Comparison of ENCODE assay signal across 9 mouse cellular contexts in the genomic region with DNA sequence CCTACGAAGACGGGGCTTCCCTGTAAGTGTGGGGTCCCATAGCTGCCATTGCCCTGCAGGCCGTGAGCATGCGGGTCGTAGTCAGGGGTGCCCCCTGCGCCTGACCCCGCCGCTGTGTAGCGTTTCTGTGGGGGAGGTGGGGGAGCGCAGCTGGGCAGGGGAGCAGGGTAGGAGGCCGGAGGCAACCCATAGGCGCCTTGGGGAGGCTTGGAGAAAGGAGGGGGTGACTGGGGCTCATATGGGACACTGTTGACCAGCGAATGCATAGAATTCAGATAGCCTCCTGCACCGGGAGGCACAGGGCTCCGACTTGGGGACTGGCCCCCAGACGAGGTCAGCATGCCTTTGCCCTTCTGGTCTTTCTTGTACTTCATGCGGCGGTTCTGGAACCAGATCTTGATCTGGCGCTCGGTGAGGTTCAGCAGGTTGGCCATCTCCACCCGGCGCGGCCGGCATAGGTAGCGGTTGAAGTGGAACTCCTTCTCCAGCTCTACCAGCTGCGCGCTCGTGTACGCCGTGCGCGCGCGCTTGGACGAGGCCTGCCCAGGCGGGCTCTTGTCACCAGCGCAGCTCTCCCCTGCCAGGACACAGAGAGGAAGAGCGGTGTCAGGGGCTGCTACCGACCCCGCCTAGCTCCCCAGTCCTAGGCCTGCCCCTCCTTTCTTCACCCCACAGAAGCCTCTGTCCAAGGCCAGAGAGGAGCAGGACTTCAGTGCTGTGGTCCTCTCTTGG. TPM values are rescaled to one million over a fixed set of nuclear protein-coding genes. Genes with fewer than 3 reads are reported as not detected.
DNase-seq lines count a peak whose midpoint lies in the region; ATAC-seq and TF ChIP-seq lines count a peak whose summit lies in the region.
"Had no signal": no experiment of that assay in that cellular context is flagged by ENCODE, and none has a peak within 500 bp of the region (broad histone marks: within the 10 kb centered on the region; RNA-seq: fewer than 3 reads in every experiment).

No protein-coding gene starts in this region.

- no peak for TF ChIP-seq EP300 in liver, postnatal 0 days (IDR thresholded peaks at IDR 0.05; ENCODE audit: low read depth)

- no peaks in the 10 kb centered on the region for H3K9me3 ChIP-seq in intestine, postnatal 0 days (ENCODE audit: control insufficient read depth)
- H3K9me3 ChIP-seq in liver, postnatal 0 days (ENCODE audit: low read length) = no peaks in the 10 kb centered on the region

- peak; percentile 89 for DNase-seq in heart, adult 11 months
- no peak for DNase-seq in heart, adult 8-10 months (ENCODE audit: low spot score)
- DNase-seq in adrenal gland, postnatal 36 days = peak; percentile 50 to 62
- DNase-seq in liver, postnatal 0 days = peak; percentile 23
- no peak for DNase-seq in ovary, postnatal 10 days (ENCODE audit: low spot score)
- DNase-seq in layer of hippocampus, postnatal 10 days (ENCODE audit: low spot score in 2 of 2) = no peak
- no peak for DNase-seq in gastrocnemius, adult 8-10 months (ENCODE audit: low spot score in 2 of 2)

- no peak for TF ChIP-seq CTCF in intestine, postnatal 0 days (IDR thresholded peaks at IDR 0.05; ENCODE audit: low read depth)
- TF ChIP-seq CTCF in liver, postnatal 0 days (IDR thresholded peaks at IDR 0.05; ENCODE audit: low read depth) = no peak

- peak overlapping the region; percentile 49 for H3K4me2 ChIP-seq in intestine, postnatal 0 days (replicated peaks; ENCODE audit: low read depth)
- H3K4me2 ChIP-seq in liver, postnatal 0 days (ENCODE audit: low read depth, low read length) = peak overlapping the region; percentile 38

- ATAC-seq in intestine, postnatal 0 days = no peak
- peak; percentile 68 for ATAC-seq in liver, postnatal 0 days

- no peak overlapping the region for H3K4me3 ChIP-seq in intestine, postnatal 0 days (ENCODE audit: low read depth, low read length)
- no peak overlapping the region for H3K4me3 ChIP-seq in liver, postnatal 0 days (ENCODE audit: low read depth, low read length)

- 60% methylated on average over 39 of the region's 40 CpGs for WGBS in intestine, postnatal 0 days
- 20% methylated on average over 40 of the region's 40 CpGs for WGBS in liver, postnatal 0 days (ENCODE audit: insufficient replicate concordance)

- peak overlapping the region; percentile 32; the same call in 1 of the 2 replicates for H3K9ac ChIP-seq in intestine, postnatal 0 days (ENCODE audit: low read depth, low read length)
- H3K9ac ChIP-seq in liver, postnatal 0 days (replicated peaks) = 0 out of 2 replicates have a peak overlapping the region, but pooled peaks have one; percentile 26

- H3K27me3 ChIP-seq in intestine, postnatal 0 days (replicated peaks; ENCODE audit: control insufficient read depth, insufficient read depth, low read length) = peaks cover 21% of the 10 kb centered on the region
- peaks cover 92% of the 10 kb centered on the region for H3K27me3 ChIP-seq in liver, postnatal 0 days (ENCODE audit: insufficient read depth, low read length)

- no peaks in the 10 kb centered on the region; the same call in 1 of the 2 replicates for H3K36me3 ChIP-seq in intestine, postnatal 0 days (ENCODE audit: control insufficient read depth, insufficient read depth)
- no peaks in the 10 kb centered on the region for H3K36me3 ChIP-seq in liver, postnatal 0 days (replicated peaks; ENCODE audit: insufficient read depth, low read length)

- H3K27ac ChIP-seq in intestine, postnatal 0 days (ENCODE audit: low read depth, low read length) = peak overlapping the region; percentile 37
- H3K27ac ChIP-seq in liver, postnatal 0 days (ENCODE audit: low read depth) = peak overlapping the region; percentile 67

- H3K4me1 ChIP-seq in intestine, postnatal 0 days (replicated peaks; ENCODE audit: control insufficient read depth, insufficient read depth, low read length) = no peaks in the 10 kb centered on the region
- H3K4me1 ChIP-seq in liver, postnatal 0 days (ENCODE audit: insufficient read depth) = peaks cover 3% of the 10 kb centered on the region; the same call in 1 of the 2 replicates

RNA-seq across cellular contexts. Expression of gene Hoxa2, which starts 5.7 kb away (rescaled TPM):
- total RNA-seq in heart, adult 8-10 months (2022) = under 1 TPM in 3 of 4 experiments, not detected in 1; 0.20 to 0.34 (median 0.22) TPM
- 1 to 10 TPM; 1.7 to 1.9 TPM for total RNA-seq in adrenal gland, postnatal 36 days (2021)
- 3.3 TPM in 2 replicates for polyA plus RNA-seq in intestine, postnatal 0 days (2015; fragmentation: Nextera tagmentation; extraction: Ambion mirVana)
- 0.39 and 0.63 TPM in 2 replicates for polyA plus RNA-seq in liver, postnatal 0 days (2015; fragmentation: Nextera tagmentation; extraction: Ambion mirVana)
- not detected for total RNA-seq in layer of hippocampus, postnatal 10 days (2021)
- total RNA-seq in gastrocnemius, adult 8-10 months (2022) = under 1 TPM; 0.19 to 0.65 (median 0.58) TPM
- total RNA-seq: layer of hippocampus, postnatal 25 days had no signal

RNA-seq across cellular contexts. Expression of gene 5730596B20Rik, which starts 7.0 kb away (rescaled TPM):
- under 1 TPM in 1 of 4 experiments, not detected in 3; 0.06 TPM for total RNA-seq in heart, adult 8-10 months (2022)
- total RNA-seq in adrenal gland, postnatal 36 days (2021) = under 1 TPM; 0.10 to 0.40 TPM
- 0.61 and 0.97 TPM in 2 replicates for polyA plus RNA-seq in intestine, postnatal 0 days (2015; fragmentation: Nextera tagmentation; extraction: Ambion mirVana)
- not detected in 2 replicates for polyA plus RNA-seq in liver, postnatal 0 days (2015; fragmentation: Nextera tagmentation; extraction: Ambion mirVana)
- not detected for total RNA-seq in layer of hippocampus, postnatal 10 days (2021)
- under 1 TPM in 1 of 4 experiments, not detected in 3; 0.13 TPM for total RNA-seq in gastrocnemius, adult 8-10 months (2022)
- total RNA-seq: layer of hippocampus, postnatal 25 days had no signal

RNA-seq across cellular contexts. Expression of gene Hoxa1, which starts 12.2 kb away (rescaled TPM):
- under 1 TPM in 2 of 4 experiments, not detected in 2; 0.16 to 0.19 TPM for total RNA-seq in heart, adult 8-10 months (2022)
- under 1 TPM; 0.23 to 0.70 TPM for total RNA-seq in adrenal gland, postnatal 36 days (2021)
- polyA plus RNA-seq in intestine, postnatal 0 days (2015; fragmentation: Nextera tagmentation; extraction: Ambion mirVana) = 0.37 and 0.52 TPM in 2 replicates
- polyA plus RNA-seq in liver, postnatal 0 days (2015; fragmentation: Nextera tagmentation; extraction: Ambion mirVana) = 0.11 and 0.16 TPM in 2 replicates
- total RNA-seq in layer of hippocampus, postnatal 10 days (2021) = not detected
- under 1 TPM in 2 of 4 experiments, not detected in 2; 0.16 to 0.17 TPM for total RNA-seq in gastrocnemius, adult 8-10 months (2022)
- total RNA-seq: layer of hippocampus, postnatal 25 days had no signal

RNA-seq across cellular contexts. Expression of gene Hoxa4, which starts 21.2 kb away (rescaled TPM):
- total RNA-seq in heart, adult 8-10 months (2022) = under 1 TPM; 0.31 to 0.49 (median 0.38) TPM
- total RNA-seq in adrenal gland, postnatal 36 days (2021) = 1 to 10 TPM; 2.6 to 3.1 TPM
- polyA plus RNA-seq in intestine, postnatal 0 days (2015; fragmentation: Nextera tagmentation; extraction: Ambion mirVana) = 3.6 and 4.5 TPM in 2 replicates
- polyA plus RNA-seq in liver, postnatal 0 days (2015; fragmentation: Nextera tagmentation; extraction: Ambion mirVana) = 0.13 and 0.30 TPM in 2 replicates
- not detected for total RNA-seq in layer of hippocampus, postnatal 10 days (2021)
- total RNA-seq in gastrocnemius, adult 8-10 months (2022) = 1 to 10 TPM; 1.8 to 2.8 (median 2.1) TPM
- total RNA-seq: layer of hippocampus, postnatal 25 days had no signal

RNA-seq across cellular contexts. Expression of gene Hoxa5, which starts 34.1 kb away (rescaled TPM):
- under 1 TPM; 0.41 to 0.69 (median 0.57) TPM for total RNA-seq in heart, adult 8-10 months (2022)
- total RNA-seq in adrenal gland, postnatal 36 days (2021) = 10 to 100 TPM; 14.7 to 27.8 TPM
- polyA plus RNA-seq in intestine, postnatal 0 days (2015; fragmentation: Nextera tagmentation; extraction: Ambion mirVana) = 14.8 and 15.3 TPM in 2 replicates
- 0.58 and 0.73 TPM in 2 replicates for polyA plus RNA-seq in liver, postnatal 0 days (2015; fragmentation: Nextera tagmentation; extraction: Ambion mirVana)
- not detected for total RNA-seq in layer of hippocampus, postnatal 10 days (2021)
- 1 to 10 TPM; 1.2 to 1.9 (median 1.5) TPM for total RNA-seq in gastrocnemius, adult 8-10 months (2022)
- total RNA-seq: layer of hippocampus, postnatal 25 days had no signal

Comparison
In these comparisons a context has a peak if more than half of its experiments do, and no peak if none do; other contexts are left out.
1. DNase-seq: peak in heart, adult 11 months (single experiment), adrenal gland, postnatal 36 days (2 of 2) and liver, postnatal 0 days (single experiment); none in heart, adult 8-10 months (single experiment), ovary, postnatal 10 days (single experiment), layer of hippocampus, postnatal 10 days (0 of 2) and gastrocnemius, adult 8-10 months (0 of 2).